Mouse (Mus musculus): ENCODE measurements around the gene 4931409K22Rik.

4931409K22Rik gene

DNA sequence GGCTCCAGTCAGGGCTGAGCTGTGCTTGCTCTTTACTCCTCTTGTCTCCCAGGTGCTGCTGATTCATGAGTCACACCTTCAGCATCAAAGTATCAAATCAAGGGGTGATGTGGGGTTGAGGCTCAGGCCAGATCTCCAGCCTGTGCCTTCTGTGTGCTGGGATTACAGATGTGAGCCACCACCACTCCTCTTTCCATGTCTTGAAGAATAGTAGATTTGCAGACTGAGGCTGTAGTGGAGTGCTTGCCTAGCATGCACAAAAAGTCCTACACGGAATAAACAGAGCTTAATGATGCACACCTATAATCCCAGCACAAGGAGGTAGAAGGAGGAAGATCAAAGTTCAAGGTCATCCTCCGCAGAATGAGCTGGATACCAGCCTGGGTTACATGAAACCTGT lies at the start of gene 4931409K22Rik:
Gene 4931409K22Rik, minus strand, starts transcription at position 101 of the 400 bp plus-strand sequence.
- in situ Hi-C loops (cut with MboI, MseI) = no loop called here

DNA sequence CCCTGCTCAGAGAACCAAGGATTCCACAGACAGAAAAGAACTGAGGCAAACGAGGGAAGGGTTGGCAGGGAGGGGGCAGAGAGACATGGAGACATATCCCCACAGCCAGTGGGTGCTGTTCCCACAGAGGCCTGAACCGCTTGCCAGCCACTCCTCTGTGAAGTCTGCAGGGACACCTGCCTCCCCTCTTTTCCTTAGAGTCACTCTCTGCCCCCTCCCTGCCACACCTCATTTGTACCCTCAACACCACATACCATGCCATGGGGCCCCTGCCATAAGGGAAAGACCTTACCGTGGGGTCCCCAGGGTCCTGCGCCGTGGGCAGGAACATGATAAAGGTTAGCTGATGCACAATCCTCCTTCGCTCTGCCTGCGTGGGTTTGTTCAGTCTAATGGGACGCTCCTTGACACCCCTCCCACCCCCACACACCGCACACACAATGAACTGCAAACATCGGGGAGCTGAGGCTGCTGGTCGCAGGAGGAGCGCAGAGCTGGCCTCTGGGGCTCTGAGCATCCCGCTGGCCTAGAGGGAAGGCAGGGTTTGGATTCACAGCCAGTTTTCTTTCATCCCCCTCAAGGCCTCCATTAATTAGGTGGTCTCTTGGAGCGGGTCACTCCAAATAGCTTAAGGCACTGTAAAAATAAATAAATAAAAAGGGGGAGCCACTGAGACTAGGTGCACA lies 49.5 kb upstream of the 4931409K22Rik start:
- in situ Hi-C loops (cut with MboI, MseI) = no loop called here

DNA sequence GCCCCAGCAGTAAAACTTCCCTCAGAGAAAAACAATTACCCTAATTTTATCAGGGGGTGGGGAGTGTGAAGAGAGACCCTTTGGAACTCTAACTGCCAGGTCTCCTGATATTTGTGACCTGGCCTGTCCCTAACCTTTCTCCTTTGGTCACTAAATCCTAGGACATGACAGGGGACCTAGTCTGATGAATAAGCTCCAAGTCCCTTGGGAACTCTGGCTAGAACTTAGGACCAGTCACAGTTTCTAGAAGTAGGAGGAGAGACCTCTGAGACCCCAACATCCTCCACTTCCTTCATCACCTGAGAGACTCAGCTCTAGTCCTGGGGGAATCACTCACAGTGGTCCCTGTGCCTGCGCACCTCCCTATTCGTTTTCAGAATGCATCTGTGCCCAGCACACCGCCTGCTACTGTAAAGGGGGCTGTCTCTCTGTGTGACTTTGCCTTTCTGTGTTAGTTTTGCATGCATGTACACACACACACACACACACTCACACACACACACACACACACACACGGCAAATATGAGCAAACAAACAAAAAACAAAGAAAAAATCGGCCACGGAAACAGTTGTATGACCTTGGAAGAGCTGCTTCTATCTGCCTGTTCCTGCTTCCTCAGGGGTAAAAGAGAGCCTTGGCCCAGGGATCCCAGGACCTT lies 48.8 kb upstream of the 4931409K22Rik start:
- in situ Hi-C loops (cut with MboI, MseI) = no loop called here

DNA sequence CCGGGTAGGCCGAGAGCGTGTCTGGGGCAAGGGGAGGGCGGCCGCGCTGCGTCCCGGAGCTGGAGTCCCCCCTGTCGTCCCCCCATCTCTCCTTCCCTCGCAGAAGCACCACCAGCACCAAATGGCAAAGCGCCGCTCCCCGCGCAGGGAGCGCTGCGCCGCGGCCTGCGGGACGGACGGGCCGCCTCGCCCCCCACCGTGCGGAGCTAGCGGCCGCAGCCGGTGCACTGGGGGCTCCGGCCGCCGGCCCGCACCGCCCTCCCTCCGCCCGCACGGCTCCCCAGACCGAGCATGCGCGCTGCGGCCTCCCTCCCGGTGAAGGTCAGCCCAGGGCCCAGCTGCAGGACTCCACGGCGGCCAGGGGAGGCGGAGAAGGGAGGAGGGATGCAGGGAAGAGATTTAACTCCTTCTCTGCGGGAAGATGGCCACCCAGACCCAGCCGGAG lies 48.1 kb upstream of the 4931409K22Rik start:
- in situ Hi-C loops (cut with MboI, MseI) = no loop called here

DNA sequence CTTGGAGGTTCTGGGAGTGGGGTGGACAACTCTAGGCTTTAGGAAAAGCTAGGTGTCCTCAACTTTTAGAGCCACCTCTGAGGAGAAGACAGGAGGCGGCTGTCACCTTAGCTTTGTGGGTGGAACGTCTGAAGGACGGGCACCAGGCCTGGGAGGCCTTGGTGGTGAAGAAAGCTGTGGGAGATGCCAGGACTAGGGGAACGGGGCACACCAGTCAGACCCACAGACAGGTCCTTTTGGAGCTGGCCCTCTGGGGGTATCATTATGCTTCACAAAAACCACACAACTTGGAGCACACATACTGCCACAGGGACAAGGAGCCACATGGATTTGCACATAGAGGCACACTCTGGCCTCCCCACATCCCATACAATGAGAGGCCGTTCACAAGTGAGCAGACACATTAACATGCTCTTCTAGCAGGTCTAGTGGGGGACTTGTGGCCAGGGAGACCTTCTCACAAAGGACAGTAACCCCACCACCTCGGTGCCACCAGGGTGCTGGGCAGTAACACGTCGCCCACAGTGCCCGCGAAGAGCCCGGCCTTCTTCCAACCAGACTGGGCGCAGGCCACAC lies 47.6 kb upstream of the 4931409K22Rik start:
- in situ Hi-C loops (cut with MboI, MseI) = no loop called here

DNA sequence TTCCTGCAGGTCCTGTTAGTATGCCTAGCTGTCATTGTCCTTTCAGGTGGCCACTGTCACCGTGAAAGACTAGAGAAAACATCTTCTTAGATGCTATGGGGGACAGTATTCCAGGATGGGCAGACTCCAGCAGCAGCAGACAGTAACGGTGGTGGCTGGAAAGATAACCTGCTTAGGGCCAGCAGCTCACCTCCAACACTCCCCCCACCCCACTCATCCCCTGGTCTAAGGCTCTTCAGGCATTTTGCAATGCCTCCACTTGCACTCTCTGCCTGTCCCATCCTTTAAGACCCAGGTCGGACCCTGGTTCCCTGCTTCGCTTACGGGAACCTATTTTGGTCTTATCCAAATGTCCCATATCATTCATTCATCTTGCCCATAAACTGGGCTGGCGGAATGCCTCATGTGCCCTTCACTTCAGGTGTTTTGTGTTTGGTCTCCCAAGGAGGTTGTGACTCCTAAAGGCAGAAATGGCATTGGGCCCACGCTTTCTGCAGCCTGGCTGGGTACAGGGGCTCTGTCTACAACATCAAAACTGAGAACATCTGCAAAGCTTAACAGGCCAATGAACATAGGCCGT lies 46.9 kb upstream of the 4931409K22Rik start:
- in situ Hi-C loops (cut with MboI, MseI) = no loop called here

DNA sequence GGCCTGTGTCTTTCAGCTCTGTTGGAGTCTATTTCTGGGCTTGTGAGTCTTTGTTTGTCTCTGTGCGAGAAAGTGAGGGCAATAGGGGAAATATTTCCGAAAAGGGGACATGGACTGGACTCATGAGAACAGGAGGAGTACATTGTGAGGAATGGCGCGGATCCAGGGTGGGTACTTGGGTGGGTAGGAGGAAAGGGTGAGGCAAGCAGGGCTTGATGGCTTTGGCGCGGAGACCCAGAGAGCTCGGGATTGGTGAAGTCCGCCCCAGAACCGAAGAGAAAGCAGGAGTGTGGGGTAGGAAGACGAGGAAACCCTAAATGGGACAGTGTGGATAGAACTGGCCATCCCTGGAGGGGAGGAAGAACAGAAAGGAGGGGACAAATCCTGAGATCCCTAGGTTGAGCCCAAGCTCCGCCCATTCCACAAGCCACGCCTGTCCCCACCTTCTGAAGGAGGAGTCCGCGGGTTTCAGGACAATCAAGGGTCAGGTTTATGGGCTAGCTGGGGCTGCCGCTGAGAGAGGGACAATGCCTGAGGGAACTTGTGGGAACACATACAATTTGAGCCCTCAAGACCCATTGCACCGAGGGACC lies 46.2 kb upstream of the 4931409K22Rik start:
- in situ Hi-C loops (cut with MboI, MseI) = no loop called here

DNA sequence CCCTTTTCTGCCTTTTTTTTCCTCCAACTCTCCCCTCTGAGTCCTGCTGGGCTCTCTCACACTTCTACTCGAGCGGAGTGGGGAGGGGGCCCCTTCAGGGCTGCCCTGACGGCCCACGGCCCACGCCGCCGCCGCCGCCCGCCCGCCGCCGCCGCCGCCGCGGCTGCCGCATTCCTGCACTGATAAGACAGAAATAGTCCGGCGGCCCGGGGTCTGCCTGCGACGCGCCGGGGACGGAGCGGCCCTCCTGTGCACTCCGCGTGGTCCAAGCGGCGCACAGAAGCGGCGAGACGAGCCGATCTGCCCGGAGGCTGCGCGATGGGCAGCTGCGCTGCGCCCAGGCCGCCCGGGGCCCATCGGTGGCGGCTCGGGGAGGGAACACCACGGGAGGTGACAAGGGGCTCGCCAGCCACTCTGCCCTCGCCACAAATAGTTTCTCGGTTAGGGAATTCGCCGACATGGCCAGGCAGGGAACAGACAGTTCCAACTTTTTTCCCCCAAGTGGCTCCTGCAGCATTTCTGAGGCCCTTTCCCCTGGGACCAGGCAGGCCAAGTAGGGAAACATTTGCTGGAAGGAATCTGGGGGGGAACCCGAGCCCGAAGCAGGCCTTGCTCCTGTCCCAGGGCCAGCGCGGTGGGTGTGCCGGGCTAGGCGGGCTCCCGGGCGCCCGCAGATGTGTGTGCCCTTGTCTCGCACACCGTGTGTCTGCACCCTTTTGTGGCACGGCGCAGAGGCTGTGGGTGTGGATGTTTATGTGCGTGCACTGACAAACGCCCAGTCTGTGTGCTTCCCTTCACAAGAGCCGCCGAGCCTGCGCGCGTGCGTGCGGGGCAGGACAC lies 45.5 kb upstream of the 4931409K22Rik start:
- in situ Hi-C loops (cut with MboI, MseI) = no loop called here

DNA sequence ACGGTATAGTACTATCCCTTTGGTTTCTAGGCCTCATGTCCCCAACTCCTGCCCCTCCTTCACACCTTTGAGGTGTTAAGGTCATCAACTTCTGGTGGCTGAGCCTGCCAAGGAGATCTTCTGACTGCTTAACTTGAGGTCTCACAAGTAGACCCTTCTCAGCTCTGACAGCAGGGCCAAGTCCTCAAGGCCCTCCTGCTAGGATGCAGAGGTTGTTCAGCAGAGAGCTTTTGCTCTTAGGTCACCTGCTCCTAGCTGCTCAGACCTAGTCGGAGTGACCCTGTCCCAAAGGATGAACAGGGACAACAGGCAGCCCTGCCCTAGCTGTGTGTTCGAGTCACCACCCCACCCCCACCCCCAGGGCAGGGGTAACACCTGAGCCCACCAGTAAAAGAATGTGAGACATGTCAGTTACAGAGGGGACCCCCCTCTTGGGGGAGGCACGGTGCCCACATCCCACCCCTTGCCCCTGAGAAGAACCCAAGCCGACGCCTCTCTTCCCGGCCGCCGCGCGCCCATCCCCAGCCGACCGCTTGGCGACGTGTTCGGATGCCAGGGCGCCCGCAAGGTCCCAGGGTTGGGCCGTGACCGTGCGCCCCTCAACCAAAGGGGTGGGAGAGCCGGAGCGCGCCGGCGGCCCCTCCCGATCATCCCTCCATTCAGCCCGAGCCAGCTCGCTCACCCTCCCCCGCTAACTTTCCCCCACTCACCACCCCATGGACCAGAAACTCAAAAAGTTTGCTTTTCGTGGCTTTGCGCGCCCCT lies 44.6 kb upstream of the 4931409K22Rik start:
- in situ Hi-C loops (cut with MboI, MseI) = no loop called here

DNA sequence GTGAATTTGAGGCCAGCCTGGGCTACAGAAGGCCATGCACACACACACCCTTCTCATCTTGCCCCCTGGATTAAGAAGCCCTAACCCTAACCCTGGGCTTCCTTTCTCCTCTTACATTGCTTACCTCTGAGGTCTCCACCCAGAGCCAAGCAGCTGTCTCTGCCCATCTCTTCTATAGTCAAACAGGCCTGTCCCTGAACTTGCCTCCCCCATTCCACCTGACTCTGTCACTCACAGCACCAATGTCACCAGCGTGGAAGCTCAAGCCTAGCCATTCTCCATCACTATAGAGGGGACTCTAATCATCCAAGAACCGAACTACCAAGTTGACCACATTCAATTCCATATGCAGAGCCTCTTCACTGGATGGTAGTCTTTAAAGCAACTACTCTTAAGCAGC lies 43.6 kb upstream of the 4931409K22Rik start:
- in situ Hi-C loops (cut with MboI, MseI) = no loop called here

DNA sequence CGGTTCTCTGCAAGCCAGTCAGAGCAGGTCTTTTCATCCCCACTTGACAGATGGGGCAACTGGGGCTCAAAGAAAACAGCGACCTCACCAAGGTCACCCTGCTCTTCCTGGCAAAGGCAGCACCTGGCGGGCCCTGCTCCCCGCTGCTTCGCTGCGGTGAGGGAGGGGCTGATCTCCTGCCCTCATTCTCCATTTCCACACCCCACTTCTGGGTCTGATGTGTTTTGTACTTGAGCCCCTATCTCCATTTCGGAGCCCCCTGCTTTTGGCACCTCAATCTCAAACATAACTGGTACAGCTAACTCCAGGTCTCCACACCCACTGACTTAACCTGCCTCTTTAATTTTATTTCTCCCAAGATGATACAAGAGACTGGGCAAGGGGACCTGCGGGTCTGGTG lies 42.5 kb upstream of the 4931409K22Rik start:
- in situ Hi-C loops (cut with MboI, MseI) = no loop called here

DNA sequence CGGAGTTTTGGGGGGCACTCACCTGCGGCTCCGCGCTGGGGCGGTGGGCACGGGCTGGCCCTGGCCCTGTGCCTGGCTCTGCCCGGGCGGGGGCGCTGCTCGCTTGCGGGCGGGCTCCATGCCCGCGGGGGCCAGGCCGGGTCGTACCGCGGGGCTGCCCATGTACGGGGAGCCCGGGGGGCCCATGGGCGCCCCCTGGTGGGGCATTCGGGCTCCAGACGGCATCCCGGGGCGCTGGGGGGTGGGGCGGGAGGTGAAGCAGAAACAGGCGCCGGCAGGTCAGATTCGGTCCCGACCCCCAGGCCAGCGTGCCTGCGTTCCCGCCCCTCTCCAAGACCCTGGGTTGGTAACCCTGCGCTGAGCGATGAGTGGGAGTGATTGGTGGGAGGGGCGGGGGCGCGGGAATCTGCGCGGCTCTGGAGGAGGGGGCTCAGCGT lies 42.0 kb upstream of the 4931409K22Rik start:
- in situ Hi-C loops (cut with MboI, MseI) = no loop called here

DNA sequence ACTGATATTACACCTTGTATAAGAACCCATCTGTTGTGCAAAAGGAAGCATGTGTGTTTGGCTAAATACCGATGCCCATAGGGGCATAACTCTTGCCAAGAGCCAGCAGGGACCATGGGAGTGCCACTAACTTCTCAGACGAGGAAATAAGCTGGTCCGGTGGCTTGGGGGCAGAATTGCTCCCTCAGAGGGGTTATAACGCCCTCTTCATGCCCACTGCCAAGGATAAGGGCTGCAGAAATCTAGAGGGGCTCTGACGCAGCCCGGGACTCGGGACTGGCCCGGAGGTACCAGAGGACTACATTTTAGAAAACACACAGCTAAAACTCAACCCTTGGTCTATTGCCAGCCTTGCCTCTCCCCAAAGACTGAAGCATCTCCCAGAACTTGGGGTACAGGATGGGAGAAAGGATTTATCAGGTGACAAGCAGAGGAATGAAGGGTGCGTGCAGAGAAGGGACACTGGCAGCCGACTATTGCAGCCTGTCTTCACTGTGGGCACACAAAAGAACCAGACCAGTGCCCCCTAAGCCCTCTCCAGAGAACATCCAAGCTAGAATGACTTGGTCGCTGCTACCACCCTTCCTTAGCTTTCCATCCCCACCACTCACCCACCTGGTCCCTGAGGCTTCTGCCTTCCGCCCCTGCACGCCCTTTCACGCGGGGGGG lies 41.4 kb upstream of the 4931409K22Rik start:
- in situ Hi-C loops (cut with MboI, MseI) = no loop called here

DNA sequence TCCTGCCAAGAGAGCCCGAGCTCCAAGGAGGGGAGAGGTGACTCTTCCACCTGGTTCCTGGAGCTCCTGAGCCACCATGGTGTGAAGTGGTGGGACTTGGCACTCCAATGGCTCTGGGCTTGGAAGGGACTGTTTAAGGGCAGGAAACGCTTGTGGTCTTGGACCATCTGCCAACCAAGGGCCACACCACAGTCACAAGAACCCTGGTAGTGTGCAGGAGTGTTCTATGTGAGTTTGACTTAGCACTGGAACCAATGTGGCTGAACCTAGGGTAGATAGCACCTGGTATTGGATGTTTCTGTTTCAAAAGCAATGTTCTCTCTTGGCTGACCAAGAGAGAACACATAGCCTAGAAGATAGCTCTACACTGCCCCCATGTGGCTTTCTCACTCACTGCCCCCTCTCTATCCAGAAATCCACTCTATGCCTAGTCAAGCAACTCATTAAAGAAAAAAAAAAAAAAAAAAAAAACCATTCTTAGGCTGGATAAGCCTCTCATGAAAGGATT lies 40.7 kb upstream of the 4931409K22Rik start:
- in situ Hi-C loops (cut with MboI, MseI) = no loop called here

DNA sequence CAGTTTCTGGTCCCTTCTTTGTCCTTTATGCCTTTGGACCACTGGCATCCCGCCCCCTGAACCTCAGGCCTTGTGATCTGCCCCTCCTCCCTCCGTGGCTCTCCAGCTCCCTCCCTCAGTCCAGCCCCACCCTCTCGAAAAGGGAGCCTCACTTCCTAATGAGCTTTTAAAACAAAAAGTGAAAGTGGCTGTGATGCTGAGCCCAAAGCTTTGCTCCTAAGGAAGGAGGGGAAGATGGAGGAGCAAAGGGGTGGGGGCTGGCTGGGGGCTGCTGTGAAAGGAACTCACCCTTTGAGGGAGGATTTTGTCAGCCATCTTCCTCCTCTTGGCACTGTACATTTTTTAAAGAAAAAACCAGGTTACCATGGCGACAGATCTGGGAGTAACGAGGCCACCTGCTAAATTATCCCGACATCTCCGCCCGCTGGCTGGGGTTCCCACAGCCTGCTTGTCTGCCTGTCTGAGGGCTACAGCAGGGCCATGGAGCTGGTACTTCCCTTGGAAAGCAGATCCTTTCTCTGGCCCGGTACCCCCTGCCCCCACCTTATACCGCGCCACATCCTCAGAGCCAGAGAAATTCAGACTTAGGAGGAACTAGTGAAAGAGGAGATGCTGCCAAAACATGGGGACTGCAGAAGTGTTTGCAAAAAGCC lies 40.0 kb upstream of the 4931409K22Rik start:
- in situ Hi-C loops (cut with MboI, MseI) = no loop called here

DNA sequence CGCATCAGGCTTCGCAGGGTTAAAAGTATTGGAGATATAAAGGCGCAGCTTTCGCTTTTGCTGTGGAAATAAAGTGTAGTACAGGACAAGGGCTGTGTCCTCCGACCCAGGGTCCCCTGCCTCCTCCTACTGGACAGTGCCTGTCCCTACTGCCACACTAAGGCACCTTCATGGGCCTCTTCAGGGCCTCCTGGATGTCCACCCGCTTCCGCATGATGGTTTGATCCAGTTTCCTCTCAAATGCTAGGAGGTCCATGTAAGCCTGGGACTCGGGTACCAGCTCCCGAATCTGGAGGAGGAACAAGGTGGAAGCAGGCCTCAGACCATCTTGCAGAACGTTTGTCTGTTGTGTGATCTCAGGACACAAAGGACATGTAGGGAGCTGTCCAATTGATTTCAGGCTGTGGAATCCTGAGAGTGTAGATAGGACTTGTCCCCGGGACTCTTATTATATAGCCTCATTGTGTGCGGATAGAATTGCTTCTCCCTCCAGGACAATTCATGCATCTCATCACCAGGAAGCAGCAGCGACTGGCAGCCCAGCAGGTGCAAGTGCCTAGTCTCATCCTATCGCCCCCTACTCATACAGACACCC lies 39.3 kb upstream of the 4931409K22Rik start:
- in situ Hi-C loops (cut with MboI, MseI) = no loop called here

DNA sequence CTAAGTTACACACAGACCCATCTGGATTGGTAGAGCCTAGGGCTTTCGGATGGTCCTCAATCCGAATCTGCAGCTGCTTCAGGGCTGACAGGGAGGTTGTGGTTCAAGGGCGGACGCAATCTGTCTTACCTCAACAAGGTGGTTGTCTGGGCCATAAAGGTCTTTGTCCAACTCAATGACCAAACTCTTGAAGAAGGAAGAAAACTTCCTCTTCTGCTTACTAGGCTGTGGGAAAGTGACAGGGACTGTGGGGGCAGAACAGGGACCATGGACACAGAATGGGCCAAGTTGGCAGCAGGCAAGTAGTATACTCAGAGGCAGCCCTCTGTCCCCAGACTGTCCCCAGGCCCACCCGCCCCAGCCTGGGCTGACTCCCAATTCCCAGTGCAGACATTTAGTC lies 38.7 kb upstream of the 4931409K22Rik start:
- in situ Hi-C loops (cut with MboI, MseI) = no loop called here

DNA sequence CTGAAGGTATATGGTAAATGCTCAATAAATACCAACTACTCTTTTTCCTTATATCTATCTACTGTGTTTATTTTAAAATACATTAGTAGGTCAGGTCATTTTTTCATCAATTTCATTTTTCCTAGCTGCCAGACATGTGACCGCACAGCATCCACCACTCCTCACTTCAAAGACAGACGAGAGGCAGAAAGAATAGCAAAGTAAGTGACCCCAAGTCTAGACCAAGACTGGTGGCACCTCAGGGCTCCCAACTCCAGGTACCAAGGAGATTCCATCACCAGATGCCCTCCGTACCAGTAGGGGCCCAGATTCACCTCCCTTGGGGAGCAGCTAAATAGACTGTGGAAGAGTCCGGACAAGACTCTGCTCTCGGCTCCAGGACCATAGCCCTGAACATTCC lies 37.7 kb upstream of the 4931409K22Rik start:
- in situ Hi-C loops (cut with MboI, MseI) = no loop called here

DNA sequence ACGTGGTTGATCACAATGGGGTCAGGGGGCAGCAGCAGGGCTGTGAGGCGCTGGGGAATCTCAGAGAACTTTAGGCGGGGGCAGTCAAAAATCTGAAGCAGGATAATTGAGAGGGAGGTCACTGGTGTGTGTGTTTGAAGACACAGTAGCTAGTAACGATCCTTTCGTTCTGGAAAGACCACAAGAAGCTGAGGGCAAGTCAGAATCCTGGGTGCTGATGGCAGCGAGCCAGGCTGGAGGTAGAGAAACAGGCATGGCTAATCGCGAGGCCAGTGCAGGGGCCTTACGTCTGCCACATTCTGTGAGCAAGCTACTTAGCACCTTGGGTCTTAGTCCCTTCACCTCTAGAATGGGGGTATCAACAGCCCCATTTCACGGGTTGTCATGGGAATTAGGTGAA lies 37.3 kb upstream of the 4931409K22Rik start:
- in situ Hi-C loops (cut with MboI, MseI) = no loop called here

Data from T-helper 2 cell (primary cell).